Mouse (Mus musculus) hindlimb bud, embryonic 11.5 days (tissue): ENCODE measurements around the gene Rps25.
"Not testable (repeated sequence)": the region's sequence is repeated elsewhere in the genome, so short reads cannot be mapped to it uniquely, and the experiment has no call there.

Source experiments
- DNase-seq: peaks from one replicate; pipeline ENCODE4 v3.0.0-alpha.2; 2012; ENCODE audit warnings: low read depth, low spot score; ENCODE audit errors: extremely low spot score

The Rps25 gene

GRCm38 (mm10) chr9:44406906-44407751, at the start of gene Rps25, which contains the start of gene Trappc4:
TSS of gene Rps25 (plus strand) at chr9:44407139.
TSS of gene Trappc4 (minus strand) at chr9:44407600.
- peak; percentile 96 for DNase-seq

- no peak for DNase-seq
These were observed 49.7 kb upstream of the Rps25 start for GRCm38 (mm10) chr9:44357207-44357606.

- DNase-seq, result peak; percentile 96
These were observed 45.6 kb upstream of the Rps25 start, which contains the start of gene Vps11 for GRCm38 (mm10) chr9:44361190-44361917. TSS of gene Vps11 (minus strand) at chr9:44361670.

DNA sequence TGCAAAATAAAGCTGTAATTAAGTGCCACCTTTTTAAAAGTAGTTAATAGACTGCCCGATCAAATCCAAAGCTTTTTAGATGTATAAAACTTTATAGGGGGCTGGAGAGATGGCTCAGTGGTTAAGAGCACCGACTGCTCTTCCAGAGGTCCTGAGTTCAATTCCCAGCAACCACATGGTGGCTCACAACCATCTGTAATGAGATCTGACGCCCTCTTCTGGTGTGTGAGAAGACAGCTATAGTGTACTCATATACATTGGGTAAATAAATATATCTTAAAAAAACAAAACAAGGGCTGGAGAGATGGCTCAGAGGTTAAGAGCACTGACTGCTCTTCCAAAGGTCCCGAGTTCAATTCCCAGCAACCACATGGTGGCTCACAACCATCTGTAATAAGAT, 45.0 kb upstream of the Rps25 start:
- DNase-seq, result not testable (repeated sequence)

DNA sequence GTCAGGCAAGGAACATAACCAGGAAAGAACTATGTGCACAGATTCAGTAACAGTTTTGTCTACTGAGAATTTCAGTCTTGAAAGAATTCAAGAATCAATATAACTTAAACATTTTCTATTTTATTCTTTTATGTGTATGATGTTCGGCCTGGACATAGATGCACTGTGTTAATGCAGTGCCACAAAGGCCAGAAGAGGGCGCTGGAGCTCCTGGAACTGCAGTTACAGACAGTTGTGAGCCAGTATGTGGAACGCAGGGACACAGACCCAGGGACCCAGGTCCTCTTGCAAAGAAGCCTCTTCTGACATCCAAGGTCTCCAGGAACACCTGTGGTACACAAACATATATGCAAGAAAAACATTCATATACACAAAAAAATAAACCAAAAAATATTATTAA, 42.5 kb upstream of the Rps25 start:
- DNase-seq, result no peak

DNA sequence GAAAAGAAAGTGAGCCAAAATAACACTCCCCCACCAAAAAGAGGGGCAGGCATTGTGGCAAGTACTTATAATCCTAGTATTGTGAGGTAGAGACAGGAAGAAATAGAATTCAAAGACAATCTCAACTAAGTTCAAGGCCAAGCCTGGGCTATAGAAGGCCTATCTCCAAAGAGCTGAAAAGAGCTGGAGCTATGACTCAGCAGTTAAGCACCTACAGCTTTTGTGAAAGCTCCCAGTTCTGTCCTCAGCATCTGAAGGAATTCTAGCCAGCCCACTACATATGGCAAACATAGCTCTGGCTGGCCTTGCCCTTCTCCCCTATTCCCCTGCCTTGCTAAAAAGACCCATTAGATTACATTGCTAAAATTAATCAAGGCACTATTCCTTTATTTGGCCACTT, 33.6 kb upstream of the Rps25 start:
- no peak for DNase-seq

GRCm38 (mm10) chr9:44376141-44376540, 30.8 kb upstream of the Rps25 start:
- no peak for DNase-seq

GRCm38 (mm10) chr9:44377335-44377734, 29.6 kb upstream of the Rps25 start:
- not testable (repeated sequence) for DNase-seq

DNA sequence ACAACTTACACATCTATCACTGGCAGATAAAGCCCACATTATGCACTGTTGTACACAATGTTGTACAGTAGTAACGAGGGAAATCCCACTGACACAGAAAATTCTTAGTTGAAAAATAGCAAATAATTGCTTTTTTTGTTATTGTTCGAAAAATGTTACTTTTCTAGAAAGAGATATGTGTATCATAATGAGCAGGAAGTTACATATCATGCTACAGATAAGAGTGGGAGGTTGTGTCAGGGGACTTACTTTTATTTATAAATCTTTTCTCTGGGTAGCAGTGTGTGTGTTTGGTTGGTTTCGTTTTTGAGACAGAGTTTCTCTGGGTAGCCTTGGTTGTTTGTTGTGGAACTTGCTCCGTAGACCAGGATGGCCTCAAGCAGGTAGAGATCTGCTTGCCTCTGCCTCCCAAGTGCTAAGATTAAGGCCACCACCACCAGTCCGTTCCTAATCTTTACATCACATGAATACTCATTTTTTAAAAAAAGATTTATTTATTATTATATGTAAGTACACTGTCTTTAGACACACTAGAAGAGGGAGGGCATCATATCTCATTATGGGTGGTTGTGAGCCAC, 28.7 kb upstream of the Rps25 start:
- no peak for DNase-seq

GRCm38 (mm10) chr9:44379054-44379834, 27.7 kb upstream of the Rps25 start, which contains the start of gene Hyou1:
TSS of gene Hyou1 (plus strand) at chr9:44379490.
- peak; percentile 86 for DNase-seq

- DNase-seq, result no peak
These were observed 27.1 kb upstream of the Rps25 start for GRCm38 (mm10) chr9:44379862-44380261.

DNA sequence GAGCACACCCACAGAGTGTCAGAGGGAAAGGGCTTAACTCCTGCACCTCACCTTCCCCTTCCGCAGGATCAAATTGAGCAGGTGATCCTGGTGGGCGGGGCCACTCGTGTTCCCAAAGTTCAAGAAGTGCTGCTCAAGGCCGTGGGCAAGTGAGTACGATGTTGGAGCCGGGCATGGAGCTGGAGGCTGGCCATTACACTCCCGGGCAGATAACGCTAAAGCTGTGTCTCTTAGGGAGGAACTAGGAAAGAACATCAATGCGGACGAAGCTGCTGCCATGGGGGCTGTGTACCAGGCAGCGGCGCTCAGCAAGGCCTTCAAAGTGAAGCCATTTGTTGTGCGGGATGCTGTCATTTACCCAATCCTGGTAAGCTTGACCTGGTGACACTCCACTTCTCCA, 22.3 kb upstream of the Rps25 start:
- DNase-seq, result no peak

DNA sequence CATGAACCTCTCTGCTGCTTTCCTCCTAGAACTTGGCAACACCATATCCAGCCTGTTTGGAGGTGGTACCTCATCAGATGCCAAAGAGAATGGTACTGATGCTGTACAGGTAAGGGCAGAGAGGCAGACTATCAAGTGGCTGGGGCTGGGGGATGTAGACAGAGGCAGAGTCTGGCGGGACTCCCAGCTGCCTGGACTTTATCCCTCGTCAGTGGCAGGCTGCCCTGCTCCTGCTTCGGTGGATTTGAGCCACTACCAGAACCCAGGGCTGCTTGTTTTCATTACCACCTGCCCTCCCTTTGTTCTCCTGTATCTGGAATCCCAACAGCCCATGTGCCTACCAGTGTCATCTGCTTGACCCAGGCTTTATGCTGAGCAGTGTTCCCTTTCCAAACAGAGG, 19.7 kb upstream of the Rps25 start:
- no peak for DNase-seq

GRCm38 (mm10) chr9:44389273-44389672, 17.7 kb upstream of the Rps25 start:
- DNase-seq, result no peak

DNA sequence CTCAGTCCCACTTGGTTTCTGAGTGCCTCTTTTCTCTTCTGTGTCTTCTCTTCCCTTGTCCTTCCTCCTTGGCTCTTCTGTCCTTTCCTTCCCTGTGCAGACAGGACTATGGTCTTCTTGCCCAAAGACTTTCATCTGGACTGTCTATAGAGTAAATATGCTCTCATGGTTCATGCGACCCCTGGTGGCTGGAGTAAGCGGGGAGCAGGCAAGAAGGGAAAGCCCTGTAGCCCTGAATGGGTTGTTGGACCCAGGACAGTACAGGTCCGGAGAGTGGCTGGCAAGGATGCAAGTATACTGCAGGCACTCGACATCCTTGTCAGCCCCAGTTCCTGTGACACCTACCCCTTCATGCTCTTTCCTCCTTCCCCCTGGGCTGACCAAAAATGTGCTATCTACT, 15.5 kb upstream of the Rps25 start:
- DNase-seq, result no peak

GRCm38 (mm10) chr9:44396684-44397411, 10.1 kb upstream of the Rps25 start, which contains the start of gene Slc37a4:
TSS of gene Slc37a4 (plus strand) at chr9:44396852.
- DNase-seq, result peak; percentile 66

- no peak for DNase-seq
These were observed 8.9 kb upstream of the Rps25 start for GRCm38 (mm10) chr9:44398087-44398486.

DNA sequence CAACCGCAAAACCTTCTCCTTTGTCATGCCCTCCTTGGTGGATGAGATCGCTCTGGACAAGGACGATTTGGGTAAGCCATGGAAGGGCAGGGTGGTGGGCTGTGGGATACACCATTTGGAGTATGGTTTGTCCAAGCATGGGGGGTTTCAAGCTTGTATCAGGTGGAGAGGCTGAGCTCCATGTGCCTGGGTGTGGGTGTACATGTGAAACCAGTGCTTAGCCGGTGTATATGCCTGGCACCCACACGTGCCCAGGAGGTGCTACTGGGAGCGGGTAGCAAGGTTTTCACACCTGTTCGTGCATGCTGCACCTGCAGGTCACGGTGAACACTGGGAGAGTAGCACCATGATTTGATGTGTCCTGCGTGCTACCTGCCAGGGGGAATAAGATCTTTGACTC, 8.4 kb upstream of the Rps25 start:
- DNase-seq, result no peak

- DNase-seq, result no peak
These were observed 7.7 kb upstream of the Rps25 start for GRCm38 (mm10) chr9:44399114-44399794.

GRCm38 (mm10) chr9:44399795-44400114, 7.2 kb upstream of the Rps25 start:
- no peak for DNase-seq
